Mouse (Mus musculus) midbrain, embryonic 16.5 days (tissue): Measurements from ENCODE around the gene Tlx2. TPM values are rescaled to one million over a fixed set of nuclear protein-coding genes. Genes with fewer than 3 reads are reported as not detected.

Experiments
- ATAC-seq: fragments of 200-750 bp; cut with Nextera tagmentation; 2 replicates; pipeline ENCODE4 v1.8.0; 2017; ENCODE audit warnings: moderate TSS enrichment
- H3K27ac ChIP-seq: fragments of 300-500 bp; sonication (generic); 2 replicates; pipeline ENCODE4 v1.5.1; 2014; ENCODE audit warnings: mild to moderate bottlenecking, low read length, mixed read lengths
- H3K27me3 ChIP-seq: fragments of 300-500 bp; sonication (generic); 2 replicates; pipeline ENCODE4 v1.6.1; 2014; ENCODE audit warnings: low read depth, low read length, mixed read lengths; ENCODE audit not compliant: control insufficient read depth, insufficient read depth
- H3K36me3 ChIP-seq: fragments of 300-500 bp; sonication (generic); 2 replicates; pipeline ENCODE4 v1.6.1; 2014; ENCODE audit warnings: mild to moderate bottlenecking, low read length, moderate library complexity, mixed read lengths; ENCODE audit not compliant: control insufficient read depth, insufficient read depth
- H3K4me1 ChIP-seq: fragments of 300-500 bp; sonication (generic); 2 replicates; pipeline ENCODE4 v1.6.1; 2014; ENCODE audit warnings: mild to moderate bottlenecking, low read length, mixed read lengths; ENCODE audit not compliant: control insufficient read depth, insufficient read depth
- H3K4me2 ChIP-seq: fragments of 300-500 bp; sonication (generic); 2 replicates; pipeline ENCODE4 v1.6.1; 2014; ENCODE audit warnings: mild to moderate bottlenecking, low read length, mixed read lengths
- H3K4me3 ChIP-seq: fragments of 300-500 bp; sonication (generic); 2 replicates; pipeline ENCODE4 v1.5.1; 2014; ENCODE audit warnings: low read depth, mild to moderate bottlenecking, low read length, moderate library complexity, mixed read lengths
- H3K9ac ChIP-seq: fragments of 300-500 bp; sonication (generic); 2 replicates; pipeline ENCODE4 v1.6.1; 2014; ENCODE audit warnings: low read depth, low read length, mixed read lengths
- H3K9me3 ChIP-seq: fragments of 300-500 bp; sonication (generic); replicated peaks from 2 replicates; pipeline ENCODE4 v1.6.1; 2014; ENCODE audit warnings: mild to moderate bottlenecking, low read length, mixed read lengths; ENCODE audit not compliant: control insufficient read depth, poor library complexity, severe bottlenecking
- WGBS: fragments of 180-500 bp; shearing (Covaris S2); extraction: QIAGEN DNeasy Blood & Tissue Kit; methylation state at CpG from one replicate; pipeline ENCODE4 v1.1.7; 2014; 5-methylcytosine and 5-hydroxymethylcytosine counted together
- polyA plus RNA-seq: library from polyadenylated mRNA; unstranded; fragments of >200 nt; fragmentation: Nextera tagmentation; extraction: Ambion mirVana; gene quantifications from 2 replicates; pipeline ENCODE4 v1.2.1, GENCODE M21; 2015

Gene Tlx2
- polyA plus RNA-seq, 1 experiment from 2014 or later, result not detected

DNA sequence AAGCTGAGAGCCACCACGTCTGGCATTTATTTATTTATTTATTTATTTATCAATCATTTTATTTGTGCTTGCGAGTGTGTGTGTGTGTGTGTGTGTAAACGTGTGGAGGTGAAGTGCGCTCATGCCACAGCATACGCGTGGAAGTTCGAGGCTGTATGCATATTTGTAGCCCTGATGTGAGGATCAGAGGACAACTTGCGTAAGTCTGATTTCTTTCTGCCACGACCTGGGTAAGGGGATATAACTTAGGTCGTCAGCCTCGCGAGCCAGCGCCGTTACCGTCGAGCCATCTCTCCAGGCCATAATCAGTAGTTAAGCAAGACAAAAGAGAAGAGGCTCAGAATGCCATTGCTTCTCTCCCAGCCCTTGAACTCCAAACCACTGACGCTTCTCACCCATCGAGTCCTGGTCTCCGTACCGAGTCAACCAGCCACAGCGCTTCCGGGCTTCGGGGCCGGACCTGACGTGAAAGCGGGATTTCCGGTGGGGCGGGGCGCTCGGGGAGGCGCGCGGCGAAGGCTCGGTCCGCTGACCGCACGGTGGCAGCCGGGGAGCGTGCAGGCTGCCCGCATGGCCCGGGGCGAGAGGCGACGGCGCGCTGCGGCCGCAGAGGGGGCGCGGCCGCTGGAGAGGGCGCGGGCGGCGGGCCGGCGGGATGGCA, 45.0 kb upstream of the Tlx2 start, which contains the start of gene Mogs:
Mogs (plus strand) TSS at position 486 of the 661 bp plus-strand sequence.
- H3K27me3 ChIP-seq, result no peaks in the 10 kb centered on the region
- 3% methylated on average over 45 of the region's 58 CpGs for WGBS
- H3K9ac ChIP-seq, result peak within 1 kb of the TSS; percentile 93
- peaks cover 15% of the 10 kb centered on the region for H3K36me3 ChIP-seq
- H3K27ac ChIP-seq, result peak within 1 kb of the TSS; percentile 81
- H3K4me1 ChIP-seq, result peaks cover 27% of the 10 kb centered on the region
- H3K9me3 ChIP-seq, result no peaks in the 10 kb centered on the region
- peak within 1 kb of the TSS; percentile 95 for H3K4me2 ChIP-seq
- ATAC-seq, result peak; percentile 87
- H3K4me3 ChIP-seq, result peak within 1 kb of the TSS; percentile 86

- H3K36me3 ChIP-seq, result peaks cover 4% of the 10 kb centered on the region; the same call in 1 of the 2 replicates
- no peak overlapping the region for H3K9ac ChIP-seq
- no peak for ATAC-seq
- H3K27ac ChIP-seq, result no peak overlapping the region
- WGBS, result 86% methylated on average over 4 of the region's 4 CpGs
- H3K4me1 ChIP-seq, result peaks cover 31% of the 10 kb centered on the region
- no peaks in the 10 kb centered on the region for H3K27me3 ChIP-seq
- no peak overlapping the region for H3K4me2 ChIP-seq
- H3K4me3 ChIP-seq, result no peak overlapping the region
- no peaks in the 10 kb centered on the region for H3K9me3 ChIP-seq
Observed at GRCm38 (mm10) chr6:83111510-83112136, 41.5 kb upstream of the Tlx2 start.

- under 1% methylated on average over 76 of the region's 76 CpGs for WGBS
Observed at GRCm38 (mm10) chr6:83108762-83109668, 38.9 kb upstream of the Tlx2 start, which contains the start of gene Mrpl53. Gene Mrpl53 (plus strand): TSS chr6:83109040.

DNA sequence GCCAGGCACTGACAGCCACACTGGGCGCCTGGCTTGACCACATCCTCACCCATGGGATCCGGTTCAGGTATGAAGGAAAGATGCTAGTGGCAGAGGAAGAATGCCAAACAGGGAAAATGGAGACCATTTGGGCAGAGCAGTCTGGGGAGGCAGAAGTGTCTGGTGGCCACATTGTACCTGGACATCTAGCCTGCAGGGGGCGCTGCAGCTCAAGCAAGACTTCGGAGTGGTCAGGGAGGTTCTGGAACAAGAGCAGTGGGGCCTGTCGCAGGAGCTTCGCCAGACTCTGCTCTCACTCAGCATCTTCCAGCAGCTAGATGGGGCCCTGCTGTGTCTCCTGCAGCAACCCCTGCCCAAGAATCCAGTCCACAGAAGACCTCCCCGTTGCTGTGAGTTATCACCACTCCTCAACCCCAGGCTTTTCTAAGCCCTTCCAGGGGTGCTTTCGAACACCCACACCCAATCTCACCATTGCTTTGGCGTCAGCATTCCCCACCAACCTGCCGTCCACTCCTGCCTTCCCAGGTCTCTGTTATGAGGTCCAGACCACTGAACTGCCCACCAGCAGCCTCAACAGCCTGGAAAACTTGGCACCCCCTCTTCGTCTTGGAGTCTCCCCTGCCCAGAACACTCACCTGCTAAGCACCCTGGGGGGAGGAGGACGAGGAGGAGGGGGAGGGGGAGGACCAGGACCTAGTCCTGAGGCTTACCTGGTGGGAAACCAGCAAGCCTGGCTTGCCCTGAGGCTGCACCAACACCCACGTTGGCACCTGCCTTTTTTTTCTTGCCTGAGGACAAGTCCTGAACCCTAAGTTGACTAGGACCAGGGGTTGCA, 37.7 kb upstream of the Tlx2 start:
- WGBS, result 34% methylated on average over 13 of the region's 13 CpGs
- Histone ChIP-seq H3K27me3 (no peaks in the 10 kb centered on the region), H3K36me3 (peaks cover 4% of the 10 kb centered on the region; the same call in 1 of the 2 replicates), H3K9me3 (no peaks in the 10 kb centered on the region), H3K9ac (peak overlapping the region; percentile 86; the same call in 1 of the 2 replicates), H3K4me2 (peak overlapping the region; percentile 96), H3K27ac (peak overlapping the region; percentile 71; the same call in 1 of the 2 replicates), H3K4me1 (peaks cover 27% of the 10 kb centered on the region), H3K4me3 (no peak overlapping the region)
- ATAC-seq, result 0 out of 2 replicates have a peak, but pooled peaks have one; percentile 3

More at GRCm38 (mm10) chr6:83108762-83109668, 38.9 kb upstream of the Tlx2 start, which contains the start of gene Mrpl53:
- H3K9ac ChIP-seq, result peak within 1 kb of the TSS; percentile 86
- peak within 1 kb of the TSS; percentile 96 for H3K4me2 ChIP-seq
- no peaks in the 10 kb centered on the region for H3K27me3 ChIP-seq
- peaks cover 19% of the 10 kb centered on the region for H3K4me1 ChIP-seq
- no peaks in the 10 kb centered on the region for H3K9me3 ChIP-seq
- H3K27ac ChIP-seq, result peak within 1 kb of the TSS; percentile 71
- H3K36me3 ChIP-seq, result peaks cover 4% of the 10 kb centered on the region; the same call in 1 of the 2 replicates
- peak; percentile 91 for ATAC-seq
- H3K4me3 ChIP-seq, result peak within 1 kb of the TSS; percentile 85

GRCm38 (mm10) chr6:83104158-83104557, 34.1 kb upstream of the Tlx2 start:
- Histone ChIP-seq H3K9me3 (no peaks in the 10 kb centered on the region), H3K4me3 (no peak overlapping the region), H3K36me3 (peaks cover 4% of the 10 kb centered on the region; the same call in 1 of the 2 replicates), H3K4me2 (no peak overlapping the region), H3K27ac (no peak overlapping the region), H3K27me3 (no peaks in the 10 kb centered on the region), H3K4me1 (peaks cover 26% of the 10 kb centered on the region), H3K9ac (no peak overlapping the region)
- 69% methylated on average over 4 of the region's 4 CpGs for WGBS
- ATAC-seq, result no peak

DNA sequence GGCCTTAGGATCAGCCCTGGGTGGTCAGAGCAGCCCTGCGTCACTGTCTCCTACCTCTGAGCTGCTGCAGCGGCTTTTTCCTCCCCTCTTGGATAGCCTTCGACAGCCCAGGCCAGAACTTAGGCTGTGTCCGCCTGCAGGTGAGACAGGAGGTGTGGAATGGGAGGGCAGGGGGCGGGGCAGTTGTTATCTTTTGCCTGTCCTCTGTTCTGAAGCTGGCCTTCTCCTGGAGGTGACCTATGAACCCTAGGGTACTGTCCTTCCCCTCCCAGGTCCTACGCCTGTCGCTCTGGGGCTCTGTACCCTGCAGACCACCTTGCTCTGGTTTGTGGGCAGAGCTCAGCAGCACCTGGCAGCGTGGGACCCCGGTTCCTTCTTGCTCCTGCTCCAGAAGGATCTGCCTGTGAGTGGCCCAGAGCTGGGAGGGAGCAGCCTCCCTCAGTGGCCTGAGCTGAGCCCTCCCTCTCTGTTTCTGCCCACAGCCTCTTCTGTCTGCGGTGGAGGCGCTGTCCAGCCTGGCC, 33.1 kb upstream of the Tlx2 start:
- no peak overlapping the region for H3K27ac ChIP-seq
- no peak for ATAC-seq
- WGBS, result 41% methylated on average over 11 of the region's 11 CpGs
- peaks cover 3% of the 10 kb centered on the region; the same call in 1 of the 2 replicates for H3K27me3 ChIP-seq
- peak overlapping the region; percentile 84 for H3K4me3 ChIP-seq
- H3K4me1 ChIP-seq, result peaks cover 22% of the 10 kb centered on the region
- H3K9me3 ChIP-seq, result no peaks in the 10 kb centered on the region
- peak overlapping the region; percentile 94 for H3K9ac ChIP-seq
- H3K36me3 ChIP-seq, result peaks cover 4% of the 10 kb centered on the region; the same call in 1 of the 2 replicates
- peak overlapping the region; percentile 98 for H3K4me2 ChIP-seq

GRCm38 (mm10) chr6:83101688-83102556, 31.8 kb upstream of the Tlx2 start:
- Histone ChIP-seq H3K4me1 (peaks cover 16% of the 10 kb centered on the region), H3K9me3 (no peaks in the 10 kb centered on the region), H3K27me3 (peaks cover 3% of the 10 kb centered on the region; the same call in 1 of the 2 replicates), H3K36me3 (no peaks in the 10 kb centered on the region), H3K27ac (peak overlapping the region; percentile 88), H3K9ac (peak overlapping the region; percentile 94), H3K4me2 (peak overlapping the region; percentile 98), H3K4me3 (peak overlapping the region; percentile 84)
- peak; percentile 71 for ATAC-seq
- under 1% methylated on average over 63 of the region's 74 CpGs for WGBS
